Mouse (Mus musculus) thymus, postnatal 14 days (tissue): ENCODE results near the gene Clpsl2.

ENCODE experiments used
- DNase-seq: peaks from one replicate; pipeline ENCODE4 v3.0.0; 2021

The Clpsl2 gene

DNA sequence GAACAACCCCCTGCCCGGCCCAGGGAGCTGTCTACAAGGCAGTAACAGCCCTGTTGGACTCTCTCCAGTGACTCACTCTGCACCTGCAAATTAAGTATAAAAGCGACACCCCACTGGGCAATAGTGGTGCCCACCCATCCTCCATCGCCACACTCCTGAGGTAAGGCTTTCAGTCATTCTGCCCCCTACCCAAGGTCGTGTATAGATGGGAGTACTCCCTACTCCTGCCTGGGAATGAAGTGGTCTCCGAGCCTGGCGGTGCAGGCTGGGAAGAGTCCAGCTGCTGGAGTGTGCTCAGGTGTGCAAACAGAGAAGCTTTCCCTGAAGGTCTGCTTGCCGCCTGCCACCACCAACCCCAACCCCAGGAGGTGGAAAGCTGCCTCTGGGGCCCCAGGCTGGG lies 12.4 kb downstream of the Clpsl2 start:
- DNase-seq, result no peak

DNA sequence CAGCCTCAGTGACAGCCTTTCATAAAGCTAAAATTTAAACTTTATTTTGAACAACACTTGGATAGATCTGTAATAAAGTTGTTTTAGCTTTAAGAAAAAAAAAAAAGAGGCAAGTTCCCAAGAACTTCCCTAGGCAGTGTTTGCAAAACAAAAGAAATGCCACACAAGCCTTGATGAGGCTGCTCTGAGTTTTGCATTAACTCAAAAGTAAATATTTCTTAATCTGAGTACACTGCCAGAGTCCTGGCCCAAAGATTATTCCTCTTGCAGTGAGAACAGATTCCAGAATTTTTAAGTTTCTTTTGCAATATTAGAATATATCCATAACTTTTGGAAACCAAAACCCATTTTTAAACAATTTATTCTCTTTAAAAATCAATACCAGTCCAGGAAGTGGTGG lies 16.0 kb downstream of the Clpsl2 start:
- DNase-seq, result no peak

DNA sequence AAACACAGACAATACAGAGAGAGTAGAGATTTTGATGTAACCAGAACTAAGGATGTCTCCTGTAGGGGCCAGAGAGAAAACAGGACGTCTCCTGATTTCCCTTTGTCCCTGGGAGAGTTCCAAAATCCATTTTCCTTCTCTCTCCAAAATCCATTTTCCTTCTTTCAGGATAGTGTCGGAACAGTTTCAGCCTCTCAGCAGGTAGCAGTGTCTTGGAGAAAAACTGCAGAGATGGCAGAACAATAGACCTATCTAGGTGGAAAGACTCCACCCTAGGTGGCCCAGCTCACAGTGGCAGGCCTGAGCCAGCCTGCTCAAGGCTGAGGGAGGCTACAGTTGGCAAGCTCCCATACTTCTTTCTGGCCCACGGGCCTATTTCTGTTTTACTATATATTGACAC lies 18.3 kb downstream of the Clpsl2 start:
- no peak for DNase-seq

DNA sequence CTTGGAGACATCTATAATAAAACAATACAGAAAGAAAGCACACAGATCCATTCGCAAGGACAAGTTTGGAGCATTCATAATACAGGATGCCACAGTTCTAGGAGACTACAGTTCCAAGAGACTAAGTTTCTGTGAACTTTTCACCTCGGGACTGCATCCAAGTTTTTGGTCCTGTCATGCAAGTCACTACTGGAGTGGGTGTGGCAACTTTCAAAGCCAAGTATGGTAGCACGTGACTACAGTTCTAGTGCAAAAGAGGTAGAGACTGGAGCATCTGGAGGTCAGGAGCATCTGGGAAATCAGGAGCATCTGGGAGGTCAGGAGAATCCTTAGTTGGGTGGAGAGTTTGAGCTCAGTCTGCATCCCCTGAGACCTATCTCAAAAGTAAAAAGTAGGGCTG lies 22.7 kb downstream of the Clpsl2 start:
- no peak for DNase-seq

DNA sequence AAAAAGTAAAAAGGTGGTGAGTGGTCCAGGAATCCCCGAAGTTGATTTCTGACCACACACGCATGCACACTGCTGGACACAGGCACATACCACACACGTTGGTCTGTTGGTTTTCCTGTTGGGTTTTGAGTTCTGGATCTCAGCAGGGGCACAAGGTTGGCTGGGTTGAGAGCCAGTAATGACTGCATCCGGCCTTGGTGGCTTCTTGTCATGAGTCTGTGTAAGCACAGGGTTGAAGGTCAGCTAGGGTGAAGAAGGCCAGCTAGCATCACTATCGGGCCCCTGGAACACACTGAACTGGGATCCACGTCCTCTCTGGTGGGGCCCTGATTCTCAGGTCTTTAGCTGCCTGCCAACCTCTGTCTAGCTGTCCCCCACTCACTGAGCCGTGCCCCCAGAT lies 23.3 kb downstream of the Clpsl2 start:
- DNase-seq, result no peak

DNA sequence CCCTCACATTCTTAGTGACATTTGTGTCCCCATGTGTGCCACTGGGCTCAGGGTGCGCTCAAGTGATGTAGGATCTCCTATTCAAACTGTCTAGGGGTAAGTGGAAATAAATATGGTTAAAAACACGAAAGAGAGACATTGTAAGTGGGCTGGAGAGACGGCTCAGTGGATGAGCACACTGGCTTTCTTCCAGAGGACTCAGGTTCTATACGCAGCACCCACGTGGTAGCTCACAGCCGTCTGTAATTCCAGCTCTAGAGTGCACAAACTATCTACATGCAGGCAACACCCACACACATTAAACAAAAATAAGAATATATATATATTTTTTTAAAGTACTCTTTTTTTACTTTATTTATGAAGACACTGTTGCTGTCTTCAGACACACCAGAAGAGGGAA lies 23.7 kb downstream of the Clpsl2 start:
- no peak for DNase-seq

DNA sequence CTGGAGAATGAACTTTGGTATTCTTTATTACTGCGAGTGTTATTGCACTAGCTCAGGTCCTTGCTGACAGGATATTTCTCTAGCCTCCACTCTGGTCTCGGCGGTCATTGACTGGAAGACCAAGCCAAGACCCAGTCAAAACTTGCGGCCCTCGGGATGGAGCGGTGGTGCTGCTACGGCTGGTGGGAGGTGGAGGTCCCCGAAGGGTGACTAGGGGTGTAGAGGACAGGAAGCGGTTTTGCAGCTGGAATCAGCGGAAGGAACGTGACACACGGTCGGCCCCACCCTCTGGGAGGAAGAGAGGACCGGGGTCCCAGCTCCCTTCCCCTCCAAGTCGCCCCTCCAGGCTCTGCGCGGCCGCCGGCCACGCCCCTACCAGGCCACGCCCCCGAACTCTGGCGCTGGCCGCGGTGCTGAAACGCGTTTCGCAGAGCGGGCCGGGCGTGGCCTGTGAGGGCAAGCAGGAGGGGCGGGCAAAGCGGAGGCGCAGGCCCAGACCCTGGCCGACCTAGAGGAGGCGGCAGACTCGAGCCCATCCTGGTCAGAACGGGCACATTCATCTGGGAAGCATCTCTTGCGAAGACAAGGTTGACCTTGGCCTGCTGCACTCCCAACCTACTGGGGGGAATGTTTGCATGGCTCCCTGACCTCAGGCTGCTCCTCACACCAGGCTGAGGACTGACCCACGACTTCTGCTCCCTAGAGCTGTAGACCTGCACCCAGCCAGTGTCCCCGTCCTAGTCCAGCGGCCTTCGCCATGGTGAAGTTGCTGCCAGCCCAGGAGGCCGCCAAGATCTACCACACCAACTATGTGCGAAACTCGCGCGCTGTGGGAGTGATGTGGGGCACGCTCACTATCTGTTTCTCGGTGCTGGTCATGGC lies 26.3 kb downstream of the Clpsl2 start, which contains the start of gene Lhfpl5:
TSS of gene Lhfpl5 (plus strand) at position 398 of the 882 bp plus-strand sequence.
- peak; percentile 75 for DNase-seq

DNA sequence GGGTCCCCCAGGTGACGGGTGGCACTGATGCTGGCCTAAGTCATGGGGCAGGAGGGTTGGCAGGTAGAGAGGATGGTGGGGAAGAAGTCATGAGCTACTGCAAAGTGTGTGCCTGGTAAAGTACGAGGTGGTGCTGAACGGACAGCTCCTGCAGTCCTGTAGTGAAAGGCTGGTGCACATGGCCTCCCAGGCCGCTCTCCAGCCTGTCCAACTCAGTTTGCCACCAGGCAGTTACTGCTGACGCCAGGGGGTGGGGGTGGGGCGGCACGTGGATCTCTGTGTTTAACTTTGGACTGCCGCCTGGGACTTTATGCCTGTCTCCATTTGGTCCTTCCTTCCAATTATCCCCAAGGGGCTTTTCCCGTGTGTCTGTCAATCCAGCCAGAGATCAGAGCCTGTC lies 31.2 kb downstream of the Clpsl2 start:
- peak; percentile 43 for DNase-seq

DNA sequence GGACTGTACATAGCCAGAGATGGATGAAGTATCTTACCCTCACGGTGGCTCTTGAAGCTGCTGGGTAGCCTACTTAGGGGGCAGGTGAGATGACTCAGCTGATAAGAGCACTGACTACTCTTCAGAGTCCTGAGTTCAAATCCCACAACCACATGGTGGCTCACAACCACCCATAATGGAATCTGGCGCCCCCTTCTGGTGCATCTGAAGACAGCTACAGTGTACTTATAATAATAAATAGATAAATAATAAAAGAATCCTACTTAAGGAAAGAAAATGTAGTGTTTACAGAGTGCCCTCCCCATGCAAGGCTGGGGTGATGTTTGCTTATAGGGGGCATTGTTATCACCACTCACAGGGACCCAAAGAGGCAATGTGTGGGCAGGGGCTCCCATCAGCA lies 31.8 kb downstream of the Clpsl2 start:
- no peak for DNase-seq

DNA sequence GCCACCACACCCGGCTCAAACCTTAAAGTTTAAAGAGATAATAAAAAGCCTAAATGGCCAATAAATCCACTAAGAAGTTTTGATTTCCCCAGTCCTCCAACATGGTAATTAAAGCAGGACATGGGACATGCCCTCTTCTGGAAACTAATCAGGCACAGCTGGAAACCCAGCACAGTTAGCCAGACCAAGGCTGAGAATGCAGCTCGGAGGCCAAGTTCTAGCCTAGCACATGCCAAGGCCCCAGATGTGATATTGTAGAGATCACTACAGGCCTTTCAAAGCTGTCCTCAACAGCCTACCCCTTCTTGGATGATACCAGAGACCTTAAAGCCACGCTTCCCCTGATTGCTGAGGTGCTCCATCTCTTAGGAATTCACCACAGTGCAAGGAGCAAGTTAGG lies 37.3 kb downstream of the Clpsl2 start:
- no peak for DNase-seq

DNA sequence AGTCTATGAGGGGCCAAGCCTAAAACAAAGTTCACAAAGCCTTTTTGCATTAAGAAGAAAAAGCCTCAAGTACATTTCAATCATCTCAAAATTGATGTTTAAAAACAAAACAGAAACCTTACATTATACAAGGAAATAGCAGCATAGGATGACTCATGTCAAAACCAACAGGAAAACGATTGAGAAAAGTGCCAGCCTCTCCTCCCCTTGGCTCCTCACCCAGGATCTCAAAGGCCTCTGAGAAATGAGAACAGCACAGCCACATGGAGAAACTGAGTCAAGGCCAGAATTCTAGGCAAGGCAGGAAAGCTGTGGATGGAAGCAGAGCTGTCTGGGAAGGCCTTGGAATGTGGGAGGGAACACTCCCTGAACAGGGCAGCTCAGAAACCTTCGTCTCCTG lies 39.4 kb downstream of the Clpsl2 start:
- no peak for DNase-seq

DNA sequence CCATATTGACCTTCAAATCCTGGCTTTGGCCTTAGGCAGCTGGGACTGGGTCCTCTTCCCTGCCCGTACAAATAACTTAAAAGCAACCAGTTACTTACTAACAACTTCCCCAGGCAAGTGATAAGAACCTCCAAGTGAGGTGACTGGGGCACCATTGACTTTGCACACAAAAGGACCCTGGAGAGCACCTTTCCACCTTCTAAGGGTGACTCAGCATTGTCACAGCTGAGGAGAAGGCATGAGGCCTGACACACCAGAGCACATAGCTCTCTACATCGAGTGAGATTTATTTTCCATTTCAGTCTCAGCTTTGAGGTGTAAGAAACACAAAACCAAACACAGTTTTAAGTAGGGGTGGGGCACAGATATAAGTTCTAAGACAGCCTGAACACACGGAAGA lies 41.4 kb downstream of the Clpsl2 start:
- no peak for DNase-seq

DNA sequence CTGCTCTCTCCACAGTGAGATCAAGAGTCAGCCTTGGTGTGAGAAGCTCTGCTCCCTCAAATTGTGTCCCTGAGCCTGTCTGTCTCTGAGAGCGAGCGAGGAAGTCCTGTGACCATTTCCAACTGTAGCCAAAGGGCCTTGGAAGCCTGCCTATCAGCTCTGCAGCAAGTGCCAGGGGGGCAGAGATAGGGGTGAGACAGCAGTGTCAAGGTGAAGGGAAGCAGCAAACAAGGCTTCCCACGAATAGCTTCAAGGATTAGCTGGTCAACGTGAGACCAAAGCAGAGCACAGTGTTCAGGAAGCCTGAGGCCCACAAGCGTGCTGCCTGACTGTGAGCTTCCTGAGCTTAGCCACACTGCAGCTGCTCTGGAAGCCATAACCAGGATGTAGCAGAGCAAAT lies 42.3 kb downstream of the Clpsl2 start:
- DNase-seq, result no peak

DNA sequence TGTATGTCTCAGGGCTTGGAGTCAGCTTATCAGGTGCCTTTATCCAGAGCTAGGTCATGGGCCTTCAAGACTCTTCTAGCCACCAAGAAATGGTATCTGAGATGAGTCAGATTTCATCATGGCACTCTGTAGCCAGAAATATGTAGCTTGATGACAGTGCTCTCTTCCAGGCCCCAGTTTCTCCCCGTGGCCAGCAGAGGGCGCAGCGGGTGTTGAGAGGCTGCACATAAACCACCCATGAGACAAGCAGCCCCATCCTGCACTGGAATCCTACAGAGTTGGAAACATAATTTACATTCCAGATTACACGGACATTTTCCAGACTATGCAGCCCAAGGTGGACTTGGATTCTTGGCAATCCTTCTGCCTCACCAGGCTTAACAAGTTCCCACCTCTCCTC lies 43.8 kb downstream of the Clpsl2 start:
- peak; percentile 82 for DNase-seq

DNA sequence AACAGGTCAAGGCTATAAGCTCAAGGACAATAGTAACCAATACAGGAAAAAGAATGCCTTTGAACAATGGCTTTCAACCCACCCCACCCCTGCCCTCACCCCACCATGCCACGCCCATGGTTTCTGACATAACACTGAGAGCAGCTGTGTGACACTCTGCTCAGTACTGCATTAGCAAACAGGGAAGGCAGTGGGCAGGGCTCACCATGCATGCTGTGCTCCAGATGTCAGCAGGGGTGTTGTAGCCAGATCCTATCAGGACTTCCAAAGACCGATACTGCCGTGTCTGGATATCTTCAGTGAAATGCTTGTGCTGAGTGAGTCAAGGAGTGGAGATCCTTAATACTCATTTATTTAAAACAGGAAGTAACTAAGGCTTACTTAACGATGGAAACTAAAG lies 44.8 kb downstream of the Clpsl2 start:
- DNase-seq, result no peak

DNA sequence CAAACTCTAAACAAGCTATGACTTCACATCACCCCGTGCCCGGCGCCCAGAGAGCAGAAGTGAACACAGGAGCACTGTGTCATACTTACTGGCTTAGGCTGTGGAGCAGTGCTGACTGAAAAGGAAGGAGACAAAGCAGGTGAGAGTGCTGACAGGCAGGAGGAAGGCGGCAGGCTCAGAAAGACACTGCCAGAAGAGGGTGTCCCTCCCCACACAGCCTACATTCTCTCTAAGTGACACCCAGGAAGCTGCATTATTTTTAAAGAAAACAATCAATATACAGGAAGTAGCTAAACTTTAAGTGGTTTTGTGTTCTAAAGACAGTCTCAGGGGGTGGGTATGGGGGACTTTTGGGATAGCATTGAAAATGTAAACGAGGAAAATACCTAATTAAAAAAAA lies 51.6 kb downstream of the Clpsl2 start:
- no peak for DNase-seq

DNA sequence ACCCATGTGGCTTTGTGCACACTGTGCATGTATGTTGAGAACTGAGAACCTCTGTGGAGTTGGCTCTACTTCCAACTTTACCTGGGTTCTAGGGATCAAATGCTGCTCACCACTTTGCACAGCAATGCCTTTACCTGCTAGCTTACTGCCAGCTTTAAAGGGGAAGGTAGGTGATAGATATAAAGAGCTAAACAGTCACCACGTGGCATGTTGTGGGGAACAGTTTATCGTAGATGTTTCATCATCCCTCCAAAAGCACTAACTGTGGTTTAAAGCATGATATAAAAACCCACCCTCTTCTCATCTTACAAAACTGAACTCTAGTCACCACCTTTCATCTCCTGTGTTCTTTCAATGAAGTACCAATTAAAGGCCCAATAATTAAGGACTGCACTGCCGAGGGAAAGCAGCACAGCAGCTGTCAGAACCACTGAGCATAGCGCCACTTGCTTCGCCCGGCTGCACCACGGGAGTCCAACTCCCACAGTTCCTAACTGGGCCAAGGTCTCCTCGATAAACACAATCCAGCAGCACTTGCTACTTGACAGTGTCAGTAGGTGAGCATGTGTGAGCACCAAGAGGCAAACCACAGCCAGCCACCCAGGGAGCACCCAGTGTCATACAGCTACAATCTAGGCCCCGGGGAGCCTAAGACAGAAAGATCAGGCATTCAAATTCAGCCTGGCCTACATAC lies 52.5 kb downstream of the Clpsl2 start:
- DNase-seq, result no peak
